Mouse (Mus musculus): ENCODE data around the gene Dzip3.

- no peak for TF ChIP-seq POLR2A (IDR thresholded peaks at IDR 0.05; ENCODE audit: borderline replicate concordance, extremely low read depth, low read depth, low read length)
- no peak for TF ChIP-seq CTCF (IDR thresholded peaks at IDR 0.05; ENCODE audit: insufficient read depth, low read length)
Observed at GRCm38 (mm10) chr16:49037771-49038170, 43.8 kb upstream of the Dzip3 start.
